8 mouse cellular contexts compared by ENCODE assay signal in the genomic region with DNA sequence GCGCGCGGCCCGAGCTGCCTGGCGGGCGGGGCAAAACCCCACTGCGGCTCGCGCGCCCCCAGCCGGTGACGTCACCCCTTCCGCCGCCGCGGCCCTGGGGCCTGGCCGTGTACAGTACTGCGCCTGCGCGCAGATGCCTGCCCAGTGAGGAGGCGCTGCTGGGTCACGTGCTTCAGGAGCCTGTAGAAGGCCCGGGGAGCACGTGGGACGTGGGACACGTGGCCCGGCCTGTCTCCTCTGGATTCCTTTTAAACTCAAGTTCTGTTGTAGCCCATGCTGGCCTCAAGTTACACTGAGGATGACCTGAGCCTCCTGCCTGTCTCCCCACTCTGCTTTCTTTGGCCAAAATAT. TPM values are rescaled to one million over a fixed set of nuclear protein-coding genes. Genes with fewer than 3 reads are reported as not detected.
DNase-seq lines count a peak whose midpoint lies in the region; ATAC-seq and TF ChIP-seq lines count a peak whose summit lies in the region.

A gene (minus strand): TSS at position 82 of the 351 bp plus-strand sequence.

- 0 out of 2 replicates have a peak, but pooled peaks cover 4% of the 10 kb centered on the region for H3K9me3 ChIP-seq in embryonic facial prominence, embryonic 14.5 days (ENCODE audit: control insufficient read depth, low read length)
- H3K9me3 ChIP-seq in heart, embryonic 10.5 days: no peaks in the 10 kb centered on the region; the same call in 1 of the 2 replicates
- peaks cover 3% of the 10 kb centered on the region; the same call in 1 of the 2 replicates for H3K9me3 ChIP-seq in kidney, embryonic 14.5 days (ENCODE audit: control insufficient read depth, low read length)
- 0 out of 2 replicates have a peak, but pooled peaks cover 5% of the 10 kb centered on the region for H3K9me3 ChIP-seq in limb, embryonic 14.5 days (ENCODE audit: control insufficient read depth, low read length)
- no peaks in the 10 kb centered on the region for H3K9me3 ChIP-seq in midbrain, embryonic 16.5 days (replicated peaks; ENCODE audit: control insufficient read depth, low read length, poor library complexity, severe bottlenecking)

- peak within 1 kb of the TSS; percentile 66 for H3K4me3 ChIP-seq in embryonic facial prominence, embryonic 14.5 days (ENCODE audit: low read depth, low read length)
- H3K4me3 ChIP-seq in heart, embryonic 10.5 days: peak within 1 kb of the TSS; percentile 70
- H3K4me3 ChIP-seq in kidney, embryonic 14.5 days (ENCODE audit: low read length): peak within 1 kb of the TSS; percentile 80
- peak within 1 kb of the TSS; percentile 86 for H3K4me3 ChIP-seq in limb, embryonic 14.5 days (replicated peaks; ENCODE audit: low read length)
- H3K4me3 ChIP-seq in midbrain, embryonic 16.5 days (ENCODE audit: low read depth, low read length): peak within 1 kb of the TSS; percentile 96

- no peak for TF ChIP-seq POLR2A in limb, embryonic 14.5 days (IDR thresholded peaks at IDR 0.05; ENCODE audit: borderline replicate concordance, extremely low read depth, insufficient read depth, insufficient read length)

- H3K27me3 ChIP-seq in embryonic facial prominence, embryonic 14.5 days (replicated peaks; ENCODE audit: control insufficient read depth, insufficient read depth, low read length): peaks cover 29% of the 10 kb centered on the region
- H3K27me3 ChIP-seq in heart, embryonic 10.5 days (ENCODE audit: insufficient read depth, poor library complexity, severe bottlenecking): peaks cover 67% of the 10 kb centered on the region
- H3K27me3 ChIP-seq in kidney, embryonic 14.5 days (ENCODE audit: control insufficient read depth, insufficient read depth, low read length): peaks cover 10% of the 10 kb centered on the region
- peaks cover 41% of the 10 kb centered on the region for H3K27me3 ChIP-seq in limb, embryonic 14.5 days (ENCODE audit: control insufficient read depth, insufficient read depth, low read length)
- H3K27me3 ChIP-seq in midbrain, embryonic 16.5 days (ENCODE audit: control insufficient read depth, insufficient read depth, low read depth, low read length): no peaks in the 10 kb centered on the region

- 0% methylated on average over 16 of the region's 27 CpGs for WGBS in embryonic facial prominence, embryonic 14.5 days
- WGBS in heart, embryonic 10.5 days: 1% methylated on average over 27 of the region's 27 CpGs
- 1% methylated on average over 27 of the region's 27 CpGs for WGBS in kidney, embryonic 14.5 days
- 2% methylated on average over 27 of the region's 27 CpGs for WGBS in limb, embryonic 14.5 days
- WGBS in midbrain, embryonic 16.5 days: 0% methylated on average over 24 of the region's 27 CpGs

- peaks cover 32% of the 10 kb centered on the region for H3K4me1 ChIP-seq in embryonic facial prominence, embryonic 14.5 days (ENCODE audit: control insufficient read depth, insufficient read depth, low read length)
- H3K4me1 ChIP-seq in heart, embryonic 10.5 days: peaks cover 53% of the 10 kb centered on the region
- peaks cover 35% of the 10 kb centered on the region for H3K4me1 ChIP-seq in kidney, embryonic 14.5 days (ENCODE audit: control insufficient read depth, insufficient read depth, low read length)
- peaks cover 39% of the 10 kb centered on the region for H3K4me1 ChIP-seq in limb, embryonic 14.5 days (ENCODE audit: control insufficient read depth, insufficient read depth, low read length)
- peaks cover 28% of the 10 kb centered on the region for H3K4me1 ChIP-seq in midbrain, embryonic 16.5 days (ENCODE audit: control insufficient read depth, insufficient read depth, low read length)

- H3K4me2 ChIP-seq in embryonic facial prominence, embryonic 14.5 days (ENCODE audit: low read depth, low read length): peak within 1 kb of the TSS; percentile 96
- H3K4me2 ChIP-seq in kidney, embryonic 14.5 days (replicated peaks; ENCODE audit: low read depth, low read length): peak within 1 kb of the TSS; percentile 100
- H3K4me2 ChIP-seq in limb, embryonic 14.5 days (replicated peaks; ENCODE audit: low read depth, low read length, severe bottlenecking): peak within 1 kb of the TSS; percentile 98
- H3K4me2 ChIP-seq in midbrain, embryonic 16.5 days (ENCODE audit: low read length): peak within 1 kb of the TSS; percentile 93

- H3K36me3 ChIP-seq in embryonic facial prominence, embryonic 14.5 days (ENCODE audit: control insufficient read depth, insufficient read depth, low read length): no peaks in the 10 kb centered on the region
- H3K36me3 ChIP-seq in heart, embryonic 10.5 days: no peaks in the 10 kb centered on the region
- no peaks in the 10 kb centered on the region for H3K36me3 ChIP-seq in kidney, embryonic 14.5 days (ENCODE audit: control insufficient read depth, insufficient read depth, low read length)
- H3K36me3 ChIP-seq in limb, embryonic 14.5 days (ENCODE audit: control insufficient read depth, insufficient read depth, low read length): no peaks in the 10 kb centered on the region
- no peaks in the 10 kb centered on the region for H3K36me3 ChIP-seq in midbrain, embryonic 16.5 days (ENCODE audit: control insufficient read depth, insufficient read depth, low read length)

- H3K27ac ChIP-seq in embryonic facial prominence, embryonic 14.5 days (replicated peaks; ENCODE audit: low read depth, low read length): peak within 1 kb of the TSS; percentile 85
- peak within 1 kb of the TSS; percentile 91 for H3K27ac ChIP-seq in heart, embryonic 10.5 days
- H3K27ac ChIP-seq in kidney, embryonic 14.5 days (ENCODE audit: low read depth, low read length): peak within 1 kb of the TSS; percentile 77
- peak within 1 kb of the TSS; percentile 62 for H3K27ac ChIP-seq in limb, embryonic 14.5 days (replicated peaks; ENCODE audit: low read depth, low read length)
- peak within 1 kb of the TSS; percentile 99 for H3K27ac ChIP-seq in midbrain, embryonic 16.5 days (ENCODE audit: low read length)

- H3K9ac ChIP-seq in embryonic facial prominence, embryonic 14.5 days (ENCODE audit: low read depth, low read length): peak within 1 kb of the TSS; percentile 92
- peak within 1 kb of the TSS; percentile 87 for H3K9ac ChIP-seq in kidney, embryonic 14.5 days (ENCODE audit: low read depth, low read length)
- peak within 1 kb of the TSS; percentile 88 for H3K9ac ChIP-seq in limb, embryonic 14.5 days (ENCODE audit: low read depth, low read length, severe bottlenecking)
- H3K9ac ChIP-seq in midbrain, embryonic 16.5 days (ENCODE audit: low read depth, low read length): peak within 1 kb of the TSS; percentile 100

- DNase-seq in 416B (ENCODE audit: low read depth): peak; percentile 96
- peak; percentile 80 to 90 for DNase-seq in adrenal gland, postnatal 4 days (ENCODE audit: low spot score in 2 of 2)
- DNase-seq in embryonic facial prominence, embryonic 14.5 days (ENCODE audit: low spot score): peak; percentile 98
- peak; percentile 95 for DNase-seq in heart, embryonic 10.5 days (ENCODE audit: low spot score)
- DNase-seq in limb, embryonic 14.5 days (ENCODE audit: low spot score): peak; percentile 95
- DNase-seq in spleen, postnatal 10 days (ENCODE audit: low spot score in 2 of 2): peak; percentile 60 to 85

- peak; percentile 88 for ATAC-seq in embryonic facial prominence, embryonic 14.5 days (ENCODE audit: low read depth)
- ATAC-seq in kidney, embryonic 14.5 days (ENCODE audit: low FRiP score, low TSS enrichment): peak; percentile 85
- peak; percentile 93 for ATAC-seq in limb, embryonic 14.5 days (ENCODE audit: low FRiP score, low read depth)
- peak; percentile 85 for ATAC-seq in midbrain, embryonic 16.5 days

RNA-seq across cellular contexts. Expression of the gene that starts here (rescaled TPM):
- total RNA-seq in adrenal gland, postnatal 4 days (2021): 100 to 1,000 TPM; 176 to 208 TPM
- polyA plus RNA-seq in embryonic facial prominence, embryonic 14.5 days (2014; fragmentation: Nextera tagmentation; extraction: Ambion mirVana): 104 and 116 TPM in 2 replicates
- 50.4 and 73.5 TPM in 2 replicates for polyA plus RNA-seq in heart, embryonic 10.5 days (2016; fragmentation: Nextera tagmentation; extraction: Ambion mirVana)
- polyA plus RNA-seq in kidney, embryonic 14.5 days (2014; fragmentation: Nextera tagmentation; extraction: Ambion mirVana): 115 and 122 TPM in 2 replicates
- polyA plus RNA-seq in limb, embryonic 14.5 days (2012; rRNA removed): 483 and 667 TPM in 2 replicates
- 116 and 131 TPM in 2 replicates for polyA plus RNA-seq in limb, embryonic 14.5 days (2014; fragmentation: Nextera tagmentation; extraction: Ambion mirVana)
- polyA plus RNA-seq in midbrain, embryonic 16.5 days (2015; fragmentation: Nextera tagmentation; extraction: Ambion mirVana): 293 and 299 TPM in 2 replicates

Comparison
In these comparisons a context has a peak if more than half of its experiments do, and no peak if none do; other contexts are left out.
1. Peak in every context shown above with its lines: DNase-seq, ATAC-seq, H3K4me3 ChIP-seq and H3K27ac ChIP-seq.